Mouse (Mus musculus) intestine, embryonic 14.5 days (tissue): ENCODE data around the gene Cradd. TPM values are rescaled to one million over a fixed set of nuclear protein-coding genes. Genes with fewer than 3 reads are reported as not detected.

Experiments
- ATAC-seq: fragments of 200-750 bp; cut with Nextera tagmentation; replicated peaks from 2 replicates; pipeline ENCODE4 v1.8.0; 2017; ENCODE audit warnings: low read depth, moderate number of reproducible peaks, moderate TSS enrichment, moderate library complexity; ENCODE audit not compliant: low FRiP score, low TSS enrichment
- DNase-seq: peaks from one replicate; pipeline ENCODE4 v3.0.0-alpha.2; 2018; ENCODE audit warnings: low spot score
- H3K27ac ChIP-seq: fragments of 300-500 bp; sonication (generic); 2 replicates; pipeline ENCODE4 v1.5.1; 2014; ENCODE audit warnings: low read depth, mild to moderate bottlenecking, control low read depth
- H3K27me3 ChIP-seq: fragments of 300-500 bp; sonication (generic); replicated peaks from 2 replicates; pipeline ENCODE4 v1.6.1; 2014; ENCODE audit warnings: low read length, control low read depth; ENCODE audit not compliant: control insufficient read depth, insufficient read depth
- H3K36me3 ChIP-seq: fragments of 300-500 bp; sonication (generic); 2 replicates; pipeline ENCODE4 v1.6.1; 2014; ENCODE audit warnings: low read length, control low read depth; ENCODE audit not compliant: control insufficient read depth, insufficient read depth
- H3K4me1 ChIP-seq: fragments of 300-500 bp; sonication (generic); replicated peaks from 2 replicates; pipeline ENCODE4 v1.6.1; 2014; ENCODE audit warnings: low read length, control low read depth, mixed read lengths; ENCODE audit not compliant: control insufficient read depth, insufficient read depth
- H3K4me2 ChIP-seq: fragments of 300-500 bp; sonication (generic); 2 replicates; pipeline ENCODE4 v1.6.1; 2014; ENCODE audit warnings: low read length
- H3K4me3 ChIP-seq: fragments of 300-500 bp; sonication (generic); 2 replicates; pipeline ENCODE4 v1.5.1; 2014; ENCODE audit warnings: low read depth, low read length, control low read depth, mixed read lengths
- H3K9ac ChIP-seq: fragments of 300-500 bp; sonication (generic); 2 replicates; pipeline ENCODE4 v1.6.1; 2014; ENCODE audit warnings: mild to moderate bottlenecking, low read length
- H3K9me3 ChIP-seq: fragments of 300-500 bp; sonication (generic); 2 replicates; pipeline ENCODE4 v1.6.1; 2016; ENCODE audit warnings: low read length, control low read depth; ENCODE audit not compliant: control insufficient read depth
- WGBS: fragments of 180-500 bp; shearing (Covaris S2); extraction: QIAGEN DNeasy Blood & Tissue Kit; methylation state at CpG from one replicate; pipeline ENCODE4 v1.1.7; 2014; 5-methylcytosine and 5-hydroxymethylcytosine counted together
- polyA plus RNA-seq: library from polyadenylated mRNA; unstranded; fragments of >200 nt; fragmentation: Nextera tagmentation; extraction: Ambion mirVana; gene quantifications from 2 replicates; pipeline ENCODE4 v1.2.1, GENCODE M21; 2014

Gene Cradd
- polyA plus RNA-seq, 1 experiment from 2014 or later, result 13.6 TPM

DNA sequence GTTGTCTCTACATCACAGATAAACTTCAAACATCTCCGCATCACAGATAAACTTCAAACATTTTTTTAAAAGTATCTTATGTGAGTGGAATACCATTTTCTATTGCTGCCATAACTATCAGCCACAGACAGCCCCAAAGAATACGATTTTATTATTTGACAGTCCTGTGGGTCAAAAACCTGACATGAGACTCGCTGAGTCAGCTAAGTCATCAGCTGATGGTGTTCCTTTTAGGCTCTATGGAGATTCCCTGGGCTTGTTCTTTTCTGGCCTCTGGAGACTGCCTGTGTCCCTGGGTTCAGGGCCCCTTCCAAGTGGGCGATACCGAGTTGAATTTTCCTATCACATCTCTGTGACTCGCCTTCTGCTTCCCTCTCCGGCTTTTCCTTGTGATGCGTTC, 112.3 kb downstream of the Cradd start:
- Histone ChIP-seq H3K27ac (no peak overlapping the region), H3K4me3 (no peak overlapping the region), H3K9me3 (no peaks in the 10 kb centered on the region), H3K4me1 (no peaks in the 10 kb centered on the region), H3K9ac (no peak overlapping the region), H3K4me2 (no peak overlapping the region), H3K27me3 (no peaks in the 10 kb centered on the region), H3K36me3 (no peaks in the 10 kb centered on the region)
- 86% methylated on average over 8 of the region's 8 CpGs for WGBS
- no peak for DNase-seq
- no peak for ATAC-seq

- H3K27ac ChIP-seq, result no peak overlapping the region
- ATAC-seq (no peak), DNase-seq (no peak)
- no peaks in the 10 kb centered on the region for H3K27me3 ChIP-seq
- no peak overlapping the region for H3K4me2 ChIP-seq
- H3K9ac ChIP-seq, result no peak overlapping the region
- H3K36me3 ChIP-seq, result no peaks in the 10 kb centered on the region
- WGBS, result 80% methylated on average over 7 of the region's 7 CpGs
- no peaks in the 10 kb centered on the region for H3K4me1 ChIP-seq
- no peak overlapping the region for H3K4me3 ChIP-seq
- H3K9me3 ChIP-seq, result no peaks in the 10 kb centered on the region
Measured at GRCm38 (mm10) chr10:95210664-95211372, 113.1 kb downstream of the Cradd start.

GRCm38 (mm10) chr10:95210167-95210566, 113.8 kb downstream of the Cradd start:
- ATAC-seq (no peak), DNase-seq (no peak)
- no peaks in the 10 kb centered on the region for H3K4me1 ChIP-seq
- no peaks in the 10 kb centered on the region for H3K27me3 ChIP-seq
- 80% methylated on average over 4 of the region's 4 CpGs for WGBS
- no peak overlapping the region for H3K4me3 ChIP-seq
- no peaks in the 10 kb centered on the region for H3K9me3 ChIP-seq
- H3K9ac ChIP-seq, result no peak overlapping the region
- no peaks in the 10 kb centered on the region for H3K36me3 ChIP-seq
- no peak overlapping the region for H3K4me2 ChIP-seq
- H3K27ac ChIP-seq, result no peak overlapping the region

DNA sequence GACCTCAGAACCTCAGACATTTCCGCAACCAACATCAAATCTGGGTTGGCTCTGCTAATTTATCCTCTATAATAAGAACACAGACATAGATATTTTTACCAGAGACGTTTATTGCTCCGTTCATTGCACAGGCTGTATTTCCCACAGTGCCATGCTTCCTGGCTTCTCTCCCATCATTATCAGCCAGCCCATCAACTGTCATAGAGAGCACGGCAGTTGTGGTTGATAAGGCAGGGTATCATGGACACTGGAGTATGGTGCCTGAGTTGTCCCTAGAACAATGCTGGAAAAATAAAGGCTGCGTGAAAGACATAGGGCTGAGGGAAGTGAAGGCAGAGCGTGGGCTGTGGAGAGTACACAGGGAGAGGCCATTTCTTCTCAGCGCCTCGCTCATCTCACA, 116.5 kb downstream of the Cradd start:
- no peaks in the 10 kb centered on the region for H3K36me3 ChIP-seq
- H3K27ac ChIP-seq, result no peak overlapping the region
- WGBS, result 90% methylated on average over 8 of the region's 8 CpGs
- DNase-seq (no peak), ATAC-seq (no peak)
- no peaks in the 10 kb centered on the region for H3K4me1 ChIP-seq
- no peaks in the 10 kb centered on the region for H3K27me3 ChIP-seq
- no peak overlapping the region for H3K4me2 ChIP-seq
- H3K9me3 ChIP-seq, result no peaks in the 10 kb centered on the region
- no peak overlapping the region for H3K9ac ChIP-seq
- no peak overlapping the region for H3K4me3 ChIP-seq

GRCm38 (mm10) chr10:95201514-95201913, 122.4 kb downstream of the Cradd start:
- Histone ChIP-seq H3K27me3 (no peaks in the 10 kb centered on the region), H3K9me3 (no peaks in the 10 kb centered on the region), H3K36me3 (no peaks in the 10 kb centered on the region), H3K4me1 (0 out of 2 replicates have a peak, but pooled peaks cover 5% of the 10 kb centered on the region), H3K4me3 (no peak overlapping the region), H3K4me2 (no peak overlapping the region), H3K27ac (no peak overlapping the region), H3K9ac (no peak overlapping the region)
- 83% methylated on average over 8 of the region's 8 CpGs for WGBS
- ATAC-seq (no peak), DNase-seq (no peak)

- 63% methylated on average over 7 of the region's 7 CpGs for WGBS
- DNase-seq (no peak), ATAC-seq (no peak)
Measured at GRCm38 (mm10) chr10:95200323-95200722, 123.6 kb downstream of the Cradd start.

DNA sequence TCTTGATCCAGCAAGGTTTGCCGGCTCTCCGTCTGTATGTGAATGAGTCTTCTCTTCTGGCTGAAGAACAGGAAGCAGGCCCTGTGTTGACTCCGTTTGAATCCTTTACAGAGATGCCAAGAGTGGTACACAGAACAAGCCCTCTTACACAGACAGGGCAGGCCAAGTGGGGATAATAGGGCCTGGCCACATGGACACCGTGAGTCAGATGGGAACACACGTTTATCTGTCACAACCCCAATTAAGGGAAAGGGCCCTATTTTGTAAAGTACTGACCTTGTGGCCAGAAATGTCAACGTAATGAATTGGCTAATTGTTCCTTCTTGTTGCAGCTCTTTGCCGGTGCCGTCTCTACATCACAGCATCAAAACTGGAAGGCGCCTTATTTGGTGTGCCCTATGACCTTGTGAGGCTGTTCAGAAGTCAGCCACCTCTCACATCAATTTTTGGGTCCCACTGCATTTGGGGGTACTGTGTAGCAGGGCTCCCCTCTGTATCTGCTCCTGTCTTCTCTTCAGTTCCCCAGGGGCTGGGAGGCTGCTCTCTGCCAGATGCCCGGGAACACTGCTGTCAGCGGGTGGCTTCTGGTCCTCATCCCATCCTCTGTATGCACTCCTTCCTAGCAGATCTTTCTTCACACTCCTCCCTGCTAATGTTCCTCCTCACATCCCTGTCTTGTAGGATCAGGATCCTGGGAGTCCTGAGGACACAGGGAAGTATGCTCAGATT, 124.2 kb downstream of the Cradd start:
- no peak overlapping the region for H3K9ac ChIP-seq
- H3K4me3 ChIP-seq, result no peak overlapping the region
- H3K4me2 ChIP-seq, result no peak overlapping the region
- 0 out of 2 replicates have a peak, but pooled peaks cover 5% of the 10 kb centered on the region for H3K4me1 ChIP-seq
- WGBS, result 60% methylated on average over 11 of the region's 11 CpGs
- no peaks in the 10 kb centered on the region for H3K9me3 ChIP-seq
- H3K36me3 ChIP-seq, result no peaks in the 10 kb centered on the region
- no peak for DNase-seq
- H3K27ac ChIP-seq, result no peak overlapping the region
- ATAC-seq, result no peak
- H3K27me3 ChIP-seq, result no peaks in the 10 kb centered on the region

More at GRCm38 (mm10) chr10:95200323-95200722, 123.6 kb downstream of the Cradd start:
- Histone ChIP-seq H3K27me3 (no peaks in the 10 kb centered on the region), H3K9ac (no peak overlapping the region), H3K4me1 (0 out of 2 replicates have a peak, but pooled peaks cover 5% of the 10 kb centered on the region), H3K27ac (no peak overlapping the region), H3K36me3 (no peaks in the 10 kb centered on the region), H3K9me3 (no peaks in the 10 kb centered on the region), H3K4me2 (no peak overlapping the region), H3K4me3 (no peak overlapping the region)

DNA sequence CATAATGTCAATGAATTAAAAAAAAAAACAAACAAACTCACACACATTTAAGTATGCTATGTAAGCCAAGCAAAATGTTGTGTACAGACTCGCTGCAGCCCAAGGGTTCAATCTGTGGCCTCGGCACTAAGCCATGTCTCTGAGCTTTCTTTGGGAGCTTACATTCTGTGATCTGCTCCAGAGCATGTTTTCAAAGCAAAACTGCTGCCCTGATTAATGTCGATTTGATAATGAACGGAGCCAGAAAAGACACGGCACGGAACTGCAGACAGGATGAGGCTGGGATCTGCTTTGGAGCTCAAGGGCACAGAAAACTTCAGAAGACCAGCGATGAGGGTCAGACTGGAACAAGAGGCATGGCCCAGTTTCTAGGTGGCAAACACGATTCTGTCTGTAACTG, 126.6 kb downstream of the Cradd start:
- Histone ChIP-seq H3K27me3 (no peaks in the 10 kb centered on the region), H3K36me3 (no peaks in the 10 kb centered on the region), H3K4me3 (no peak overlapping the region), H3K9ac (no peak overlapping the region), H3K4me2 (no peak overlapping the region), H3K27ac (no peak overlapping the region), H3K9me3 (no peaks in the 10 kb centered on the region), H3K4me1 (peaks cover 8% of the 10 kb centered on the region)
- DNase-seq, result no peak
- no peak for ATAC-seq
- 51% methylated on average over 8 of the region's 8 CpGs for WGBS
